Mouse (Mus musculus) bone marrow, adult 2 months (tissue): Measurements from ENCODE around the gene Tec.

ENCODE experiments used
- CTCF ChIP-seq: fragments of 200-500 bp; IDR thresholded peaks from 2 replicates; pipeline ENCODE4 v1.5.1; 2011; ENCODE audit warnings: low read length, control low read depth; ENCODE audit not compliant: control insufficient read depth, insufficient read depth
- POLR2A ChIP-seq: fragments of 200-500 bp; IDR thresholded peaks from 2 replicates; pipeline ENCODE4 v1.6.1; 2011; ENCODE audit warnings: low read depth, mild to moderate bottlenecking, control low read depth, low read length, borderline replicate concordance; ENCODE audit not compliant: control insufficient read depth

- TF ChIP-seq POLR2A (no peak), CTCF (no peak)
These were observed 14.1 kb upstream of the Tec start for GRCm38 (mm10) chr5:72882412-72882765.
